ENCODE assay signal across 10 mouse cellular contexts in genomic region chr11:104379635-104380034, GRCm38 (mm10).
A peak's percentile ranks its signal among the peaks of the same experiment; 100 is the strongest.
DNase-seq lines count a peak whose midpoint lies in the region; ATAC-seq and TF ChIP-seq lines count a peak whose summit lies in the region.
"Had no signal": no experiment of that assay in that cellular context is flagged by ENCODE, and none has a peak within 500 bp of the region (broad histone marks: within the 10 kb centered on the region; RNA-seq: fewer than 3 reads in every experiment).

No protein-coding gene starts in this region.

- no peaks in the 10 kb centered on the region for H3K36me3 ChIP-seq in midbrain, postnatal 0 days (ENCODE audit: insufficient read depth, low read length)
- no peaks in the 10 kb centered on the region; the same call in 1 of the 2 replicates for H3K36me3 ChIP-seq in midbrain, embryonic 11.5 days (ENCODE audit: control insufficient read depth, insufficient read depth, low read length)

- intact Hi-C loops in gastrocnemius, postnatal 36 days (cut with DNase I), result no loop called here

- H3K27ac ChIP-seq in midbrain, postnatal 0 days (ENCODE audit: low read depth, low read length), result no peak overlapping the region
- no peak overlapping the region for H3K27ac ChIP-seq in midbrain, embryonic 11.5 days (ENCODE audit: low read depth, low read length)
- H3K27ac ChIP-seq: forebrain, embryonic 12.5 days had no signal

- DNase-seq in gastrocnemius, postnatal 25 days, result peak; percentile 15
- no peak for DNase-seq in gastrocnemius, postnatal 36 days
- DNase-seq in midbrain, postnatal 0 days (ENCODE audit: low spot score), result no peak
- no peak for DNase-seq in midbrain, embryonic 11.5 days (ENCODE audit: low spot score, missing footprints)
- peak; percentile 17 for DNase-seq in embryo, embryonic 10.5 days (ENCODE audit: low spot score)
- peak; percentile 13 for DNase-seq in thymus, postnatal 25 days
- DNase-seq in urinary bladder, postnatal 36 days (ENCODE audit: low spot score in 2 of 2), result no peak
- DNase-seq in layer of hippocampus, adult 9-11 months, result no peak

- TF ChIP-seq CTCF in midbrain, postnatal 0 days (IDR thresholded peaks at IDR 0.05), result peak; percentile 40; the same call in 1 of the 2 replicates

- H3K9ac ChIP-seq in midbrain, postnatal 0 days (replicated peaks; ENCODE audit: low read length, poor library complexity, severe bottlenecking), result no peak overlapping the region
- H3K9ac ChIP-seq in midbrain, embryonic 11.5 days (ENCODE audit: low read length), result no peak overlapping the region
- H3K9ac ChIP-seq: forebrain, embryonic 12.5 days had no signal

- H3K4me1 ChIP-seq in midbrain, postnatal 0 days (ENCODE audit: insufficient read depth, low read length), result no peaks in the 10 kb centered on the region
- H3K4me1 ChIP-seq in midbrain, embryonic 11.5 days (ENCODE audit: control insufficient read depth, insufficient read depth, low read length), result no peaks in the 10 kb centered on the region
- H3K4me1 ChIP-seq: forebrain, embryonic 12.5 days had no signal

- WGBS in midbrain, postnatal 0 days, result 76% methylated on average over 1 of the region's 1 CpGs
- whole genome bisulfite sequencing in midbrain, embryonic 11.5 days, result 88% methylated on average over 1 of the region's 1 CpGs

- H3K9me3 ChIP-seq in midbrain, postnatal 0 days (ENCODE audit: low read length), result no peaks in the 10 kb centered on the region
- H3K9me3 ChIP-seq in midbrain, embryonic 11.5 days (ENCODE audit: control insufficient read depth, low read length), result no peaks in the 10 kb centered on the region
- H3K9me3 ChIP-seq: forebrain, embryonic 12.5 days had no signal

- no peak for ATAC-seq in midbrain, postnatal 0 days (ENCODE audit: low FRiP score)
- ATAC-seq in midbrain, embryonic 11.5 days (ENCODE audit: low FRiP score), result no peak
- ATAC-seq: midbrain, embryonic 16.5 days had no signal

- H3K27me3 ChIP-seq in midbrain, postnatal 0 days (ENCODE audit: insufficient read depth, low read length), result no peaks in the 10 kb centered on the region
- no peaks in the 10 kb centered on the region for H3K27me3 ChIP-seq in midbrain, embryonic 11.5 days (ENCODE audit: control insufficient read depth, insufficient read depth, low read length)
- H3K27me3 ChIP-seq: forebrain, embryonic 12.5 days had no signal

- H3K4me3 ChIP-seq in midbrain, postnatal 0 days (ENCODE audit: low read depth, low read length), result no peak overlapping the region
- no peak overlapping the region for H3K4me3 ChIP-seq in midbrain, embryonic 11.5 days (ENCODE audit: low read depth, low read length)
- H3K4me3 ChIP-seq: forebrain, embryonic 12.5 days had no signal

- no peak overlapping the region for H3K4me2 ChIP-seq in midbrain, postnatal 0 days (ENCODE audit: low read depth, low read length, poor library complexity, severe bottlenecking)
- no peak overlapping the region for H3K4me2 ChIP-seq in midbrain, embryonic 11.5 days
- H3K4me2 ChIP-seq: forebrain, embryonic 12.5 days had no signal

Comparison
In these comparisons a context has a peak if more than half of its experiments do, and no peak if none do; other contexts are left out.
1. DNase-seq: peak in gastrocnemius, postnatal 25 days (single experiment), embryo, embryonic 10.5 days (single experiment) and thymus, postnatal 25 days (single experiment); none in gastrocnemius, postnatal 36 days (0 of 2), midbrain, postnatal 0 days (single experiment), midbrain, embryonic 11.5 days (single experiment), urinary bladder, postnatal 36 days (0 of 2) and layer of hippocampus, adult 9-11 months (single experiment).